Comparison of ENCODE assay signal across 10 mouse cellular contexts in the genomic region with DNA sequence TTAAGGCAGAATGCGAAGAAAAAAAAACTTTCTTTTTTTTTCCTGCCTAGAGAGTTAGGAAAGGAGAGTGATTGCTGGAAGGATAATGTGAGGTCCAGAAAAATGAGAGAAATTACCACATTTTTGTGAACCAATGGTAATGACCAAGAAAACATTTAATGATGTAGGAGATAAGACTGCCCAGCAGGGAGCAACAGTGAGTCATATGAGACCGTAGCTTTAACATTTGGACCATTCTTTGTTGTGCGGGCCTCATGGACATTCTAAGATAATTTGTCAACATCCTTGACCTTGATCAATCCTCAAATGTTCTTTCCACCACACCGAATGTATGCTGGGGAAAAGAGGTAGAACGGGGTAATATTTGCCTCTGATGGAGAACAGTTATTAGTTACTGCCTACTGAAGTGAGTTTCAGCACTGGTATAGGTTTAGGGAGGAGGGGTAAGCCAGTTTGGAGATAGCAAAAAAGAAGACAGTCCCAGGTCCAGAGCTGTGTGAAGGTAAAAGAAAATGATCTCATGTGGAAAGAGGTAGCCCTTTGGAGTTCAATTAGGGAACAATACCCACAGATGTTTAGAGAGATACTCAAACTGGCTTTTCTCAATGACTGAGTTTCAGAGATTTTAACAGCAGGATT. TPM values are rescaled to one million over a fixed set of nuclear protein-coding genes. Genes with fewer than 3 reads are reported as not detected.
A peak's percentile ranks its signal among the peaks of the same experiment; 100 is the strongest.
DNase-seq lines count a peak whose midpoint lies in the region; ATAC-seq and TF ChIP-seq lines count a peak whose summit lies in the region.
"Had no signal": no experiment of that assay in that cellular context is flagged by ENCODE, and none has a peak within 500 bp of the region (broad histone marks: within the 10 kb centered on the region; RNA-seq: fewer than 3 reads in every experiment).

No protein-coding gene starts in this region.

- no peak overlapping the region for H3K4me2 ChIP-seq in kidney, embryonic 14.5 days (replicated peaks; ENCODE audit: low read depth, low read length)
- no peak overlapping the region for H3K4me2 ChIP-seq in kidney, embryonic 15.5 days
- no peak overlapping the region for H3K4me2 ChIP-seq in forebrain, postnatal 0 days (ENCODE audit: low read depth)
- no peak overlapping the region for H3K4me2 ChIP-seq in neural tube, embryonic 11.5 days (ENCODE audit: low read depth)
- H3K4me2 ChIP-seq: embryonic facial prominence, embryonic 15.5 days; liver, embryonic 13.5 days; stomach, embryonic 15.5 days had no signal

- peak; percentile 52; the same call in 1 of the 2 replicates for ATAC-seq in kidney, embryonic 14.5 days (ENCODE audit: low FRiP score, low TSS enrichment)
- ATAC-seq in kidney, embryonic 15.5 days (replicated peaks; ENCODE audit: low FRiP score) = no peak
- 0 out of 2 replicates have a peak, but pooled peaks have one; percentile 47 for ATAC-seq in G1E (ENCODE audit: extremely low read depth, insufficient number of reproducible peaks, low FRiP score, poor library complexity, severe bottlenecking)
- peak; percentile 55 for ATAC-seq in forebrain, postnatal 0 days
- no peak for ATAC-seq in neural tube, embryonic 11.5 days (ENCODE audit: insufficient read depth, low FRiP score, low TSS enrichment)

- no peak overlapping the region for H3K4me3 ChIP-seq in kidney, embryonic 14.5 days (ENCODE audit: low read length)
- H3K4me3 ChIP-seq in kidney, embryonic 15.5 days (replicated peaks) = no peak overlapping the region
- H3K4me3 ChIP-seq in G1E (ENCODE audit: low read depth, low read length) = no peak overlapping the region
- no peak overlapping the region for H3K4me3 ChIP-seq in forebrain, postnatal 0 days (ENCODE audit: low read depth, low read length)
- H3K4me3 ChIP-seq in neural tube, embryonic 11.5 days (ENCODE audit: low read depth, low read length) = no peak overlapping the region
- H3K4me3 ChIP-seq: embryonic facial prominence, embryonic 15.5 days; liver, embryonic 13.5 days; stomach, embryonic 15.5 days had no signal

- H3K27me3 ChIP-seq in kidney, embryonic 14.5 days (ENCODE audit: control insufficient read depth, insufficient read depth, low read length) = no peaks in the 10 kb centered on the region
- H3K27me3 ChIP-seq in kidney, embryonic 15.5 days = no peaks in the 10 kb centered on the region
- no peaks in the 10 kb centered on the region for H3K27me3 ChIP-seq in G1E (ENCODE audit: insufficient read depth, low read length)
- no peaks in the 10 kb centered on the region for H3K27me3 ChIP-seq in forebrain, postnatal 0 days (ENCODE audit: insufficient read depth, low read length)
- no peaks in the 10 kb centered on the region for H3K27me3 ChIP-seq in neural tube, embryonic 11.5 days (ENCODE audit: control insufficient read depth, insufficient read depth, low read length)
- H3K27me3 ChIP-seq: embryonic facial prominence, embryonic 15.5 days; liver, embryonic 13.5 days; stomach, embryonic 15.5 days had no signal

- DNase-seq in A20 (ENCODE audit: low read depth, low spot score) = peak; percentile 45
- peak; percentile 6 for DNase-seq in G1E (ENCODE audit: low spot score)
- peak; percentile 63 for DNase-seq in forebrain, postnatal 0 days
- peak; percentile 35 for DNase-seq in neural tube, embryonic 11.5 days (ENCODE audit: low spot score)
- no peak for DNase-seq in cerebellum, adult 11-12 months
- DNase-seq: liver, embryonic 13.5 days had no signal

- 73% methylated on average over 5 of the region's 5 CpGs for WGBS in kidney, embryonic 14.5 days
- 73% methylated on average over 5 of the region's 5 CpGs for WGBS in kidney, embryonic 15.5 days
- WGBS in forebrain, postnatal 0 days = 66% methylated on average over 5 of the region's 5 CpGs
- WGBS in neural tube, embryonic 11.5 days = 78% methylated on average over 5 of the region's 5 CpGs

- H3K9ac ChIP-seq in kidney, embryonic 14.5 days (ENCODE audit: low read depth, low read length) = no peak overlapping the region
- H3K9ac ChIP-seq in kidney, embryonic 15.5 days = no peak overlapping the region
- H3K9ac ChIP-seq in forebrain, postnatal 0 days = no peak overlapping the region
- H3K9ac ChIP-seq in neural tube, embryonic 11.5 days (ENCODE audit: low read length) = no peak overlapping the region
- H3K9ac ChIP-seq: embryonic facial prominence, embryonic 15.5 days; liver, embryonic 13.5 days; stomach, embryonic 15.5 days had no signal

- peaks cover 53% of the 10 kb centered on the region for H3K36me3 ChIP-seq in kidney, embryonic 14.5 days (ENCODE audit: control insufficient read depth, insufficient read depth, low read length)
- peaks cover 73% of the 10 kb centered on the region for H3K36me3 ChIP-seq in kidney, embryonic 15.5 days
- peaks cover 76% of the 10 kb centered on the region for H3K36me3 ChIP-seq in G1E (replicated peaks)
- H3K36me3 ChIP-seq in forebrain, postnatal 0 days (ENCODE audit: insufficient read depth) = peaks cover 32% of the 10 kb centered on the region
- peaks cover 2% of the 10 kb centered on the region; the same call in 1 of the 2 replicates for H3K36me3 ChIP-seq in neural tube, embryonic 11.5 days (ENCODE audit: control insufficient read depth, insufficient read depth, low read length)

- no peaks in the 10 kb centered on the region for H3K4me1 ChIP-seq in kidney, embryonic 14.5 days (ENCODE audit: control insufficient read depth, insufficient read depth, low read length)
- H3K4me1 ChIP-seq in kidney, embryonic 15.5 days = no peaks in the 10 kb centered on the region
- peaks cover 12% of the 10 kb centered on the region for H3K4me1 ChIP-seq in G1E (ENCODE audit: insufficient read depth, low read depth, low read length)
- H3K4me1 ChIP-seq in forebrain, postnatal 0 days (ENCODE audit: insufficient read depth) = no peaks in the 10 kb centered on the region
- H3K4me1 ChIP-seq in neural tube, embryonic 11.5 days (ENCODE audit: control insufficient read depth, insufficient read depth, low read length) = no peaks in the 10 kb centered on the region
- H3K4me1 ChIP-seq: embryonic facial prominence, embryonic 15.5 days; liver, embryonic 13.5 days; stomach, embryonic 15.5 days had no signal

- no peak overlapping the region for H3K27ac ChIP-seq in kidney, embryonic 14.5 days (ENCODE audit: low read depth, low read length)
- no peak overlapping the region for H3K27ac ChIP-seq in kidney, embryonic 15.5 days
- no peak overlapping the region for H3K27ac ChIP-seq in forebrain, postnatal 0 days (ENCODE audit: low read depth, low read length)
- H3K27ac ChIP-seq in neural tube, embryonic 11.5 days (ENCODE audit: low read depth, low read length) = no peak overlapping the region
- H3K27ac ChIP-seq: embryonic facial prominence, embryonic 15.5 days; liver, embryonic 13.5 days; stomach, embryonic 15.5 days had no signal

- no peaks in the 10 kb centered on the region for H3K9me3 ChIP-seq in kidney, embryonic 14.5 days (ENCODE audit: control insufficient read depth, low read length)
- no peaks in the 10 kb centered on the region for H3K9me3 ChIP-seq in kidney, embryonic 15.5 days (replicated peaks)
- H3K9me3 ChIP-seq in G1E (replicated peaks) = no peaks in the 10 kb centered on the region
- H3K9me3 ChIP-seq in forebrain, postnatal 0 days (ENCODE audit: low read length) = no peaks in the 10 kb centered on the region
- no peaks in the 10 kb centered on the region for H3K9me3 ChIP-seq in neural tube, embryonic 11.5 days (ENCODE audit: control insufficient read depth, low read length)
- H3K9me3 ChIP-seq: embryonic facial prominence, embryonic 15.5 days; liver, embryonic 13.5 days; stomach, embryonic 15.5 days had no signal

- TF ChIP-seq CTCF in G1E (IDR thresholded peaks at IDR 0.05; ENCODE audit: low read depth, low read length) = no peak
- peak; percentile 66 for TF ChIP-seq CTCF in forebrain, postnatal 0 days (IDR thresholded peaks at IDR 0.05; ENCODE audit: low read depth)

RNA-seq across cellular contexts. Expression of gene Scfd1, which starts 24.9 kb away (rescaled TPM):
- polyA plus RNA-seq in kidney, embryonic 14.5 days (2014; fragmentation: Nextera tagmentation; extraction: Ambion mirVana) = 86.8 and 91.9 TPM in 2 replicates
- polyA plus RNA-seq in kidney, embryonic 15.5 days (2015; fragmentation: Nextera tagmentation; extraction: Ambion mirVana) = 83.0 and 85.4 TPM in 2 replicates
- total RNA-seq in G1E (2014; fragmentation: Nextera tagmentation) (115 and 120 TPM in 2 replicates), G1E (2017) (130 and 136 TPM in 2 replicates)
- 1.9 and 2.7 TPM in 2 replicates for polyA plus RNA-seq in G1E (2012)
- 54.4 and 59.6 TPM in 2 replicates for total RNA-seq in forebrain, postnatal 0 days (2014; rRNA removed)
- polyA plus RNA-seq in forebrain, postnatal 0 days (2015; fragmentation: Nextera tagmentation; extraction: Ambion mirVana) = 62.4 and 67.5 TPM in 2 replicates
- polyA plus RNA-seq in neural tube, embryonic 11.5 days (2014; fragmentation: Nextera tagmentation; extraction: Ambion mirVana) = 78.5 and 79.4 TPM in 2 replicates

RNA-seq across cellular contexts. Expression of gene G2e3, which starts 54.3 kb away (rescaled TPM):
- 29.1 and 38.8 TPM in 2 replicates for polyA plus RNA-seq in kidney, embryonic 14.5 days (2014; fragmentation: Nextera tagmentation; extraction: Ambion mirVana)
- polyA plus RNA-seq in kidney, embryonic 15.5 days (2015; fragmentation: Nextera tagmentation; extraction: Ambion mirVana) = 32.8 and 33.7 TPM in 2 replicates
- total RNA-seq in G1E (2014; fragmentation: Nextera tagmentation) (109 and 114 TPM in 2 replicates), G1E (2017) (48.1 and 50.5 TPM in 2 replicates)
- 4.1 and 6.3 TPM in 2 replicates for polyA plus RNA-seq in G1E (2012)
- 28.2 and 39.7 TPM in 2 replicates for total RNA-seq in forebrain, postnatal 0 days (2014; rRNA removed)
- polyA plus RNA-seq in forebrain, postnatal 0 days (2015; fragmentation: Nextera tagmentation; extraction: Ambion mirVana) = 9.3 and 11.7 TPM in 2 replicates
- 38.6 and 43.9 TPM in 2 replicates for polyA plus RNA-seq in neural tube, embryonic 11.5 days (2014; fragmentation: Nextera tagmentation; extraction: Ambion mirVana)

Comparison
In these comparisons a context has a peak if more than half of its experiments do, and no peak if none do; other contexts are left out.
1. ATAC-seq: peak in kidney, embryonic 14.5 days (single experiment), G1E (single experiment) and forebrain, postnatal 0 days (single experiment); none in kidney, embryonic 15.5 days (single experiment) and neural tube, embryonic 11.5 days (single experiment).
2. RNA of gene Scfd1, which starts 24.9 kb away (polyA plus RNA-seq): 86.8 to 91.9 TPM in kidney, embryonic 14.5 days, 83.0 to 85.4 TPM in kidney, embryonic 15.5 days, 78.5 to 79.4 TPM in neural tube, embryonic 11.5 days and 62.4 to 67.5 TPM in forebrain, postnatal 0 days; 1.9 to 2.7 TPM in G1E; every median in the first group is over 10 times any median in the second.